Mouse (Mus musculus) CD4-positive, CD25-positive, alpha-beta regulatory T cell (primary cell): Measurements from ENCODE around the gene Gpr19. TPM values are rescaled to one million over a fixed set of nuclear protein-coding genes. Genes with fewer than 3 reads are reported as not detected.

Experiments
- polyA plus RNA-seq: library from polyadenylated mRNA; unstranded; fragments of 100-300 nt; shearing (Covaris generic); gene quantifications from one replicate; pipeline ENCODE4 v1.2.1, GENCODE M21; 2017

Gene Gpr19
- polyA plus RNA-seq = 9.1 TPM

DNA sequence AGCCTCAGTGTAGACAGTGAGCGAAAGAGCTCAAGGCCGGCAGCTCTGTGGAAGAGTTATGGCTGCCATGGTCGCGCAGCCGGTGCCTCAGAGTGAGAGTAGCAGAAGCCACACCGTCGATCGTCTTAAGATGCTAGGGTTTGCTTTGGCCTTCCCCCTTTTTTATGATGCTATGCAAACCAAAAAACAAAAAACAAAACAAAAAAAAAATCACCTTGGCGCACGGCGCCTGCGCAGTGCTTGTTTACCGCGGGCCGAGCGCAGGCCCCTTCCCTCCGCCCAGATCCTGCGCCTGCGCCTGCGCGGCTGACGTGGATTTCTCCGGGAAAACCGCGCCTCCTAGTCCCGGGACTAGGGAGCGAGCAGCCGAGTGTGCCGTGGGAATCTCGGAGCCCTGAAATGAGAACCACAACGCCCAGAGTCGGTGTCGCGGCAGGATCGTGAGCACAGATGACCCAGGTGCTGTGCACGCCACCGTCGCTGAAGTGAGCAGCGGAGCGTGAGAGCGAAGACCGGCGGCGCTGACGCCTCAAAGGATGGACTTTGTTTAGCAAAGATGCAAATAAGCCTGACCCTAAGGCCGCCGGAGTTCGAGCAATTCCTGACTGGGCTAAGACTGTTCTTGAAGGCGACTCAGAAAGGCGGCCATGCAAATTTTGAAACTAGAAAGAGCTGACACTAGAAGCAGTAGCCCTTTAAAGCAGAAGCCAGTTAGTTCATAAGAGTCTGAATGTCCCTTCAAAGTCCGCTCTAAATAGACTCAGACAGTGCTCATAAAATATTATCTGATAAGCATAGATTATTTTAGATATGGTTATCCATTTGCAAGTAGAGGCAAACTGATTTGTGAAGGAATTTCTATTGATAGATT, at the start of gene Gpr19:
Gpr19 (minus strand) TSS at position 484 of the 871 bp plus-strand sequence.

DNA sequence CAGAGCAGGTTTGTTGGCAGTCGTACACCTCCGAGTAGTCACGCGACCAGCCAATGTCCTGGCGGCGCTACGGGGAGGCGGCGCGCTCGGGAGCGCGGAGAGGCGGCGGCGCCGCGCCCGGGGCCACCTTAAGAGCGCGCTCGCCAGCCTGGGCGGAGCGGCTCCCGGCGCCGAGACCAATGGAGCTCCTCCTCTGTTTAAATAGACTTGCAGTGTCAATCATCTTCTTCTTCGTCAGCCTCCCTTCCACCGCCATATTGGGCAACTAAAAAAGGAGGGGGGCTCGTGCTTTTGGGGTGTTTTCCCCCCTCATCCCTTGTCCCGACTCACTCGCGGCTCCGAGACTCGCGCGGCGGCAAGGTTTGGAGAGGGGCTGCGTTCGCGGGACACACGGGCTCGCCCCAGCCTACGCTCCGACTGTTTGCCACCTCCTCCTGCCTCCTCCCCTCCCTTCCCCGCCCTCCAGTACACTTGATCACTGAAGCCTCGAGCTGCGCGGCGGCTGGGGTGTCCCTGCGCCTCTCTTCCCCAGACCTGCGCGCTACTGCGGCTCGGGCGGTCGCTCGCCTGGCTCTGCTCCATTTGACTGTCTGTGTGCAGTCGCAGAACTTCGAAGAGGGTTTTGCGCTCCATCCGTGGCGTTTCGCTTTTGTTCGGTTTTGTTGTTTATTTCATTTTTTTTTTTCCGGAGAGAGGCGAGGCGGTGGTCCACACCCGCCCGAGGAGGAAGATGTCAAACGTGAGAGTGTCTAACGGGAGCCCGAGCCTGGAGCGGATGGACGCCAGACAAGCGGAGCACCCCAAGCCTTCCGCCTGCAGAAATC, 22.0 kb upstream of the Gpr19 start, which contains the start of gene Cdkn1b:
Cdkn1b (plus strand) TSS at position 212 of the 824 bp plus-strand sequence.

GRCm38 (mm10) chr6:134829786-134830700, 68.3 kb downstream of the Gpr19 start, which contains the start of gene Crebl2:
TSS of gene Crebl2 (plus strand) at chr6:134830154.

Other genes with a start within 250 kb of the Gpr19 start
- gene Dusp16, start 106.0 kb downstream of the Gpr19 start, polyA plus RNA-seq = 1.4 TPM
- 27.0 TPM for gene Crebl2, start 68.4 kb downstream of the Gpr19 start, polyA plus RNA-seq
- 34.1 TPM for gene Cdkn1b, start 21.8 kb upstream of the Gpr19 start, polyA plus RNA-seq
- 0.28 TPM for gene Apold1, start 83.1 kb upstream of the Gpr19 start, polyA plus RNA-seq
- 146 TPM for gene Ddx47, start 113.0 kb upstream of the Gpr19 start, polyA plus RNA-seq
- 0.34 TPM for gene Gprc5a, start 167.1 kb upstream of the Gpr19 start, polyA plus RNA-seq
- not detected for gene Gprc5d, start 219.7 kb upstream of the Gpr19 start, polyA plus RNA-seq